Mouse (Mus musculus): ENCODE results near the gene Smoc1.

GRCm38 (mm10) chr12:81028291-81028920 is 1.8 kb downstream of the Smoc1 start:
- TF ChIP-seq CTCF (IDR thresholded peaks at IDR 0.05; ENCODE audit: low read depth, low read length) (no peak), POLR2A (IDR thresholded peaks at IDR 0.05; ENCODE audit: borderline replicate concordance, low read depth, low read length) (no peak)
